Mouse (Mus musculus) G1E (cell line): ENCODE data around the gene Nfix.

ENCODE experiments used
- CTCF ChIP-seq: IDR thresholded peaks from 2 replicates; pipeline ENCODE4 v1.5.1; 2012; ENCODE audit warnings: low read depth, low read length, inconsistent platforms, mixed read lengths
- POLR2AphosphoS5 ChIP-seq: IDR thresholded peaks from 2 replicates; pipeline ENCODE4 v1.6.1; 2012; ENCODE audit warnings: low read depth, low read length, inconsistent platforms; ENCODE audit not compliant: insufficient replicate concordance

GRCm38 (mm10) chr8:84723571-84723900, 76.6 kb downstream of the Nfix start:
- TF ChIP-seq CTCF (no peak), POLR2AphosphoS5 (no peak)
